Mouse (Mus musculus) G1E-ER4 (cell line): ENCODE measurements around the gene Hectd1. TPM values are rescaled to one million over a fixed set of nuclear protein-coding genes. Genes with fewer than 3 reads are reported as not detected.

Experiments used
- GATA1 ChIP-seq: IDR thresholded peaks from one replicate; pipeline ENCODE4 v1.8.0; 2012; ENCODE audit warnings: low read length, inconsistent platforms
- polyA plus RNA-seq: library from polyadenylated mRNA; stranded (reverse); fragments of >175 nt; gene quantifications from 2 replicates; pipeline ENCODE4 v1.2.3, GENCODE M21; 2012

Hectd1 gene
- polyA plus RNA-seq, 1 experiment, result 24.1 TPM

DNA sequence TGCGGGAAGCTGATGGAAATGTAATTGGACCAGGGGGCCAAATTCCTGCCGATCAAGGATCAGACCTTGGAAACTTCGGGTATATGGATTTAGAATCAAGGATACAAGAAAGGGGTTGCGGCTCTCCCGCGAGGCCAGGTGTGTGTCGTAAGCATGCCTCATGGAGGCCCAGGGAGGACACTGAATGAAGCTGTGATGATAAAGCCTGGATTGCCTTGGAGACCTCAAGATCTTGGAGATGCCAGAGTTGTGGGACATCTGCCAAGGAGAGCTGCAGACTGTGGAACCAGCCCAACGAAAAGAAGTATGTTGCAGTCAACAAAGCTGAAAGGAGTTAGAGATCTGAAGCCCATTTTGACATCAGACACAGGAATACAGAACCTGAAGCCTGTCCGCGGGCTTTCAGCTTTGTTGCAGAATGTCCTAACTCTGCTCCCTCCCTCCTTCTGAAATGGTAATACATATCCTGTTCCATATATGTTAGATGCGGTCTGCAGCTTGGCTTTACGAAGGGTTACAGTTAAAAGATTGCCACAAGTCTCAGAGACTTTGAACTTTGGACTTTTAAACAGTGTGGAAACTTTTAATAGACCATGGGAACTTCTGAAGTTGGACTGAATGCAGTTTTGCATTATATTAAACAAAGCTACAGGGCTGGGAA is 73.3 kb downstream of the Hectd1 start:
- no peak for TF ChIP-seq GATA1

DNA sequence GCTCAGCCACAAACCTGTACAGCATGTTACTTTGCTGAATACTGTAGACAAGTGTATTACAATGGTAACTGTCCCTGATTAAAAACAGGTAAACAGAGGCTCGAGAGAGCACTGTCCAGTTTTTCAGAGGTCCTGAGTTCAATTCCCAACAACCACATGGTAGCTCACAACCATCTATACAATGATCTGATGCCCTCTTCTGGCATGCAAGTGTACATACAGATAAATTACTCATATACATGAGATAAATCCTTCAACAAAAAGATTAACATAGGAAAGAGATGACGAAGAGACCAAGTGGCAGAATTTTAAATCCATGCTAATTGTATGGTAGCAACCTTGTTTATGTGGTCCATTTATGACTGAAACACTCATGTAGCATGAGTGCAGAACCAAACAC is 82.0 kb downstream of the Hectd1 start:
- TF ChIP-seq GATA1, result no peak

DNA sequence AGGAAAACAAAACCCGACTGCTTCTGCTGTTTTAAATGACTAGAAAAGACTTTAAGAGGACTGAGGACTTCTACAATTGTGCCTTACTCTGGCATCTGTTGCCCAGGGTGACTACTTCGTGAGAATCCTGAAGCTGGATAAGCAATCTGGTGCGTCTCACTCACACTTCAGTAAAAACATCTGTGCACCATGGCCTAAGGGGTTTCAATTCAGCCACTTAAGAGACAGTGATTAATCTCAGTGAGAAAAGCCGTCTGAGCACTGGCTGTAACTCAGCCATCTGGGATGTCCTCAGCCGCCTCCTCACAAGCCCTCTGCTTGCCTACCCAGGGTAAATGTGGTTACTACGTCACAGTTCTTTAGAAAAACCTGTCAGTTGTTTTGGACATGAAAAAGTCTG is 84.4 kb downstream of the Hectd1 start:
- no peak for TF ChIP-seq GATA1

DNA sequence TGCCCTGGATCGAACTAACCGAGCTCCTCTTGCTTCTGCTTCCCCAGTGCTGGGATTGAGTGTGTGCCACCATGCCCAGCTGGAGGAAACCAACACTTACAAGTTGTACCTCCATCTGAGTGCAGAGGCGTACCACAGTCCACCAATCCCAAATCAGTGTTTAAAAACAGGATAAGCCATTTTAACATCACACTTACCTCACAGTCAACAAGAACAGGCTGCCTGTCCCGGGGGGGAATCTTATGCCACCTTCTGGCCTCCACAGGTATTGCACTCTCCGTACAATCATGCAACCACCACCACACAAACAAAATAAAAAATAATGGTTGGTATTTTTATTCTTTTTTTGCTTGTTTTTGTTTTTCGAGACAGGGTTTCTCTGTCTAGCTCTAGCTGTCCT is 87.6 kb downstream of the Hectd1 start:
- TF ChIP-seq GATA1, result no peak

- TF ChIP-seq GATA1, result no peak
Measured at GRCm38 (mm10) chr12:51736807-51737206, 92.5 kb downstream of the Hectd1 start.

DNA sequence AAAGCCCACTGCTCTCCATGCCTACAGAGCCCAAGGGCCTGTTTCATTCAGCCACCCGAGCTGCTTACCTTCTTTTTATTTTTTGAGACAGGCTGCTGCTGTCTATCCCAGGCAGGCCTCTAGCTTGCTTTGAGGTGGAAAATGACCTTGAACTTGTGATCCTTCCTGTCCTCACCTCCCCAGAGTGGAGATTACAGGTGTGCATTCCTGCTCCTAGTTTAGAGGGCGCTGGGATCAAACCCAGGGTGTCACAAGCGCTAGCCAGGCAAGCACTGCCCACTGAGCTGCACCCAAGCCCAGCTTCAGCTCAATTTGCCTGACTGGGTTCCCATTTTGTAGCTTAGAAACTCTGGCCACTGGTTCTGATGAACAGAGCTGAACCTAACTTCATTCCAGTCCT is 93.0 kb downstream of the Hectd1 start:
- no peak for TF ChIP-seq GATA1

DNA sequence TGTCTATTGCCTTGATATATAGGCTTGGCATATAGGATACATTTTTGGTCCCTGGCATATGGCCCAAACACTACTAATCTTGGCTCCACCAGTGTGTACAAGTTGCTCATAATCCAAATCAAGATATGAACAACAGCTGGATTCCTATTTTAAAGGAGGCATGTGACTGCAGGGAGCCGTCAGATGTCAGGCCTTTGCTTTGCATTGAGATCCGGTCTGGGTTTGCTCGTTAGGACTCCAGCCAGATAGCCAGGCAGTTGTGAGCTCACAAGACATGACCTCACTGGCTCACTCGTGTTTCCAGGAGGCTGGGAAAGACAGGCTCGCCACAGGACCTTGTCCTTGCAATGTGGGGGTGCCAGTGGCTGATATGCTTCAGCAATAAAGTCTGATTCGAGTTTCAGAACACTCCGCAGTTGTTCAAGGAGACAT is 93.5 kb downstream of the Hectd1 start:
- TF ChIP-seq GATA1, result no peak

- TF ChIP-seq GATA1, result no peak
Measured at GRCm38 (mm10) chr12:51734605-51735211, 94.6 kb downstream of the Hectd1 start.

DNA sequence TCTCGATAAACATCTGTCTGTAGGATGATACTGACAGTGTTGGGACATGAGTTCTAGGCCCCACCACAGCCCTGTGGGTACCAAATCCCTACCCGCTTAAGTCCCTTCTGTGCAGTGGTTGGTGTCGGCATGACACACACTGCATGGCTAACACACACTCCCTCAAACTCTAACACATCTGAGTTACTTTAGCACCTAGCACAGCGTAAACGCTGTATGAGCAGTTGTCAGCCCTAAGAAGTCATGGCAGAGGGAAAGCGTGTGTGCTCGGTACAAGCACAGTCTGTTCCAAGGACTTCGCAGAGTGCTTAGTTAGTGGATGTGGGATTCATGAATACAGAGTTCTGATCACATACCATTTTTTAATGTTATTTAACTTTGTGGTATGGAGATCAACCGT is 99.5 kb downstream of the Hectd1 start:
- TF ChIP-seq GATA1, result no peak

GRCm38 (mm10) chr12:51729058-51729457 is 100.3 kb downstream of the Hectd1 start:
- no peak for TF ChIP-seq GATA1

GRCm38 (mm10) chr12:51721836-51722235 is 107.5 kb downstream of the Hectd1 start:
- no peak for TF ChIP-seq GATA1

GRCm38 (mm10) chr12:51718617-51719016 is 110.7 kb downstream of the Hectd1 start:
- no peak for TF ChIP-seq GATA1

DNA sequence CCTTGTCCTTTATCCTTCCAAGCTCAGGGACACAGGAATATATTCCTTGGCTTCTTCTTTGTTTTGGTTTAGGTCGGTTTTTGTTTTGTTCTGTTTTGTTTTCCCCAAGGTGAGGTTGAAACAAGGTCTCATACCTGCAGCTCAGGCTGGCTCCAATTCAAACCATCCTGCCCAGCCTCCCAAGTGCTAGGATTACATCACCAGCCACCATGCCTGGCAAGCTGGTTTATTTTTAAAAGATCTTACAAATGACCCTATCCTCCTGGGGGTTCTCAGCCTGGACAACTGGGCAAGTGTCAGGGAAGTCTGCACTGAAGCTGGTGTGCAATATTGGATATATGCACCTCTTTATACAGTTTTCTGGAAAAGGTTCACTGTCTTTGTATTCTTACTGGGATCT is 116.7 kb downstream of the Hectd1 start:
- no peak for TF ChIP-seq GATA1

DNA sequence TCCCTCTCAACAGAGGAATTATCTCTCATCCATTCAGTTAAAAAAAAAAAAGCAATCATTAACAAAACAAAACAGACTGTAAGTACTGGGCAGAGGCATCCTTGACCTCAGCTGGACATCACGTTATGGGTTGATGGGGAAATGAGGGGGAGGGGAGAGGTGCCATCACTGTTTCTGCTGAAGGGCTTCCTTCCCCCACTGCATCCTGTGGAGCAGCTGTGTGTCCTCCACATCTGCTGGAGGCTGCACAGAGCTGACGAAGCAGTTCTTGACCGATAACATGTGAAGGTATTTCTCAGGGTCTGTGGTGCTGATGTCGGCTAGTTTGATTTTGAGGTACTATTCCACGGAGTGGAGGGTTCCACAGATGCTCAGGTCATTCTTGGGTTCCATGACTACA is 119.2 kb downstream of the Hectd1 start:
- no peak for TF ChIP-seq GATA1

DNA sequence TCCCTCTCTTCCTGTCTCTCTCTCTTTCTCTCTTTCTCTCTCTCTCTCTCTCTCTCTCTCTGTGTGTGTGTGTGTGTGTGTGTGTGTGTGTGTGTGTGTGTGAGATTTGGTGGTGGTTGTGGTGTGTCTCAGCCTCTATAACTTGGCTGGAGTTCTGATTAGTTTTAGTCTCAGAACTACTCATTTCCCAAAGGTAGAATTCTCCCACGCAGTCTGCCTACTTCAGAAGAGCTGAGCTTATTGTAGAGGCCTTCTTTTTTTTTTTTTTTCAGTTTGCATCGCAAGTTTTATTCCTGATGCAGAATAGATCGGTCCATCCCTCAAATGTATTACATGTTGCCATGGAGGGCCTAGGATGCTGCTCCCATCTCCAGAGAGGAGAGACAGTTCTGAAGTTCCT is 119.6 kb downstream of the Hectd1 start:
- no peak for TF ChIP-seq GATA1

DNA sequence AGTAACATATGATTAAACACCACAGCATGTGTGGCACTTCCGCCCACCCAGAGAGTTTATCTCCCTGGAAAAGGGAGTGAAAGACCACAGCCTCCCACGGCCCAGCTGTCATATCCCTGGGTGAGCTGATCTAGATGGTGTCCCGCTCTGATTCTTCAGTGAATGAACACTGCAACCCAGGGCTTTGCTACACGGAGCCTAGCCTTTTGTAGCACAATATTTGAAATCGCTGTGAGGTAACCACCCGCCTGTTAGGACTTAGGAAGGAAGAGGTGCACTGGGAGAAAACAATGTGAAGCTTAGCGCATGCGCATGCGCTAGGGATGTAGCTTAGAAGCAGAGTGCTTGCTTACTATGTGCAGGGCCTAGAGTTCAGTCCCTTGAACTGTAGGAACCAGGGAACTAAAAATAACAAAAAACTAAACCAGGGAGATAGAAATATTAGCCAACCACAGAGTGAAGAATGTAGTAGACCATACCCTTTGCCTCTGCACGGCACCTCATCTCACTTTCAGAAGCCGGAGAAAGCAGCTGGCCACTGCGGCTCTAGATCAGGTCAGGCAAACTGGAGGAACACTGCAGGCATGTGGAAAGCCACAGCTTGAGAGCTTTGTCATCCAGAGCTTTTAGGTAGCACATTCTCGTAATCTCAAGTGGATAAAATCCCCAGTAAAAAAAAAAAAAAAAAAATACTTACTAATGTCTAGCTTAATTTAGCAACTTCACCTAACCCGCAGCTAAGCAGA is 120.2 kb downstream of the Hectd1 start:
- no peak for TF ChIP-seq GATA1
